Mouse (Mus musculus) left cerebral cortex, adult 18-20 months (tissue): ENCODE results near the gene Psmb3. TPM values are rescaled to one million over a fixed set of nuclear protein-coding genes. Genes with fewer than 3 reads are reported as not detected.
"Not testable (repeated sequence)": the region's sequence is repeated elsewhere in the genome, so short reads cannot be mapped to it uniquely, and the experiment has no call there.

Source experiments
- DNase-seq, 2 experiments: peaks; one replicate each; pipeline ENCODE4 v3.0.0; 2021 to 2022; ENCODE audit warnings: low spot score in 2 of 2, mixed read lengths in 1 of 2
- long read RNA-seq, 2 experiments: library from polyadenylated mRNA; stranded (forward); transcript quantifications; one replicate each; pipeline ENCODE4 v2.0.0; 2021
- total RNA-seq, 2 experiments: library from RNA; stranded (reverse); gene quantifications; 2 replicates each; pipeline ENCODE4 v1.2.3; 2021

Gene Psmb3
- 100 to 1,000 TPM; 122 to 128 TPM for total RNA-seq
- long read RNA-seq, experiment 1, transcript Psmb3-201 (6 exons, 766 nt) = major isoform, 67 of 81 reads
- long read RNA-seq, experiment 1, partial matches to known transcripts = 8 of 81 reads
- long read RNA-seq, experiment 1, other reads (novel, unspliced or antisense) = 3 of 81 reads
- long read RNA-seq, experiment 2, transcript Psmb3-201 (6 exons, 766 nt) = major isoform, 81 of 82 reads
- long read RNA-seq, experiment 2, partial matches to known transcripts = 0 of 82 reads
- long read RNA-seq, experiment 2, other reads (novel, unspliced or antisense) = 1 of 82 reads

DNA sequence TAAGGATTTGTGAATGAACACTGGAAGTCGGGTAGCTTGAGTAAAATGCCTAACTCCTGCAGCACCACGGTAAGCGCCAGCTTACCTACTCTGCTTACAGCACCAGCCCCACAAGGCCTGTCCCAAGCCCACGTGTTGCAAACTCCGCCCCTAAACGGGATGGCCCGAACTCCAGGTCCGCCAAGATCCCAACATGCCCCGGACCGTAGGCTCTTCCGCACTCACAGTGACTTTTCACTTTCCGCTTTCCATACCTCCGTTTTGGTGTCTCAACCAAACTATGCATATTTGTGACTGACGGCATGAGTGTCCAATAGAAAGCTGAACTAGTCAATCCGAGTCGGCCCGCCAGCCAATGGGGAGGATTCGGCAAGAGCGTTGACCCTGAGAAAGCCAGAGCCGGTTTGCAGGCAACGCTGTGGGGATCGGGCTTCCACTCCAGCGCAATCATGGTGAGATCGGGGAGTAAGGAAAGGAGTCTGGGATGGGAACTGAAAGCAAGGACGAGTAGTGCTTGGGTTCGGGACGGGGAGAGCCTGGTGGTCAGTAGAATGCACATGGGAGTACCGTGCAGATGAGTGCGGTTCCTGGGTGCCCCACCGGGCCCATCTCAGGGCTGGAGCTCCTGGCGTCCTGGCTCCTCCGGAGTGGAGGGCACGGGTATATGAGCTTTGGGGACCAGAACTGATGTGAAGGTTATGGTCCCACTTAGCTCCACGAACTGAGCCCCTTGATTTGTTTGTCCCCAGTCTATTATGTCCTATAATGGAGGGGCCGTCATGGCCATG, at the start of gene Psmb3:
Psmb3 (plus strand) TSS at position 361 of the 788 bp plus-strand sequence.
- peak; percentile 99 to 100 for DNase-seq

DNA sequence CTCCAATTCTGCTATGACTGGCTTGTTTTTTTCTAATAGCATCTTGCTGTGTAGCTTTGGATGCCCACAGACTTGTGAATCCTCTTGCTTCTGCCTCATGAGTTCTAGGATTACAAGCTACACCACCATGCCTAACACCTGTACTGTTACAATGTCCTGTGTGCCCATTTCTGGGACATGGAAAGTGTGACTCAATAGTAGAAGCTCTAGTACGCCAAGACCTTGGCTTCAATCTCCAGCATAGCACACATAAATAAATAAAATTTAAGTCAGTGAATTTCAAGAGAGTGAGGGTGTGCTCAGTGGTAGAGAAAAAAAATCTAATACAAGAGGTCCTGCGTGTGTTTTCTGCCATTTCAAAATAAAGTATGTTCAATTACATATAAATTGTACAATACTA, 49.0 kb upstream of the Psmb3 start:
- DNase-seq = no peak

- no peak for DNase-seq
Observed at GRCm38 (mm10) chr11:97656269-97656971, 46.8 kb upstream of the Psmb3 start.

DNA sequence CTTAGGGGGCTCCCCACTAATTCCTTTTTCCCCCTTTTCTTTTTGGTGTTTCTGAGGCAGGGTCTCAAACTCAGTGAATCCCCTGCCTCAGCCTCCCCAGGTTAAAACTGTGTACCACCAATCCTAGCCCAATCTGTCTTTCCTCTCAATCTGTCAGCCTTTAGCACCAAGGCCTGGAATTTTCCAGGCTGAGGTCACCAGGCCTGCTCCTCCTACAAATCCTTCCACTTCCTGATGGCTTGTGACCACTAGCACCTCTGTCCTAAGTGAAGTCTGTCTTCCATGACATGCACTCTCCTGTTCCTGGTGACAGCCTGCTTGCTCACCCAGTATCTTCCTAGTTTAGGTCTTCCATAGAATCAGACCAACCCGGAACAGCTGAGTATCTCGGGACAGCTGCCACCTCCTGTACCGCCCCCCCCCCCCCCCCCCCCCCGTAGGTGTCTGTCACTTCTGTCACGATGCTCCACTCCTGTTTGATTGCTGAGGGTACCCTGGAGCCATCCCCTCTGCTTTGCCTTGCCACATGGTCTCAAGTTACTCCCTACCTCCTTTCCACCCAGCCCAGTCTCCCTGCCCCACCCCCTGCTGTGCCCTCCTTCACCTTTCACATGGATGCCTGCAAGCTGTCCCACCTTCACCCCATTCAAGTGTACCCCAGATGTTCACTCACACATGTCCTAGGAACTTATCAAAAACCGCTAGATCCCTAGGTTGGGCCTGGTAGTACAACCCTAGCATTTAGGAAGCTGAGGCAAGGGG, 45.8 kb upstream of the Psmb3 start:
- no peak for DNase-seq

GRCm38 (mm10) chr11:97657967-97658366, 45.2 kb upstream of the Psmb3 start:
- not testable (repeated sequence) for DNase-seq

DNA sequence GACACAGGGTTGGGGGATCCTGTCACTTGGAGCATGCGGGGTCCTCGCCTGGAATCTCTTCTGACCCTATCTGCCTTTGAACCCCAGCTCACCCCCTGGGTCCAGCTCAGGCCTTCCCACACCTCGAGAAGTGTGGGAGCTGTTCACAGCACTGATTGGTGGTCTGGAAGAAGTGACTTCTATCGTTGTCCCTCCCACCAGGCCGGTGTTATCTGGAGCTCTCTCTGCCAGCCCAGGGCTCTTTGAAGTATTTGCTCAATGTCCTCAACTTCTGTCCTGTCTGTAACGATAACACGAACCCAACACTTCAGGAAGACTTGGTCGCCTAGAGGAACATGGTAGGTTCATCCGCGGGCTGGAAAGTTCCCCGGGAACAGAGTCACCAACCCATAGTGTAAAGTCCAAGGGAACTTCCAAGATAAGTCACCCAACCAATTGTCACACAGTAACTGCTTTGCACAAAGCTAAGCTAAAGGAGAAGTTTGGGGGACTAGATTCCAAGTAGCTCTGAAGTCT, 44.4 kb upstream of the Psmb3 start:
- no peak for DNase-seq

- DNase-seq = no peak
Observed at GRCm38 (mm10) chr11:97659267-97659989, 43.8 kb upstream of the Psmb3 start.

DNA sequence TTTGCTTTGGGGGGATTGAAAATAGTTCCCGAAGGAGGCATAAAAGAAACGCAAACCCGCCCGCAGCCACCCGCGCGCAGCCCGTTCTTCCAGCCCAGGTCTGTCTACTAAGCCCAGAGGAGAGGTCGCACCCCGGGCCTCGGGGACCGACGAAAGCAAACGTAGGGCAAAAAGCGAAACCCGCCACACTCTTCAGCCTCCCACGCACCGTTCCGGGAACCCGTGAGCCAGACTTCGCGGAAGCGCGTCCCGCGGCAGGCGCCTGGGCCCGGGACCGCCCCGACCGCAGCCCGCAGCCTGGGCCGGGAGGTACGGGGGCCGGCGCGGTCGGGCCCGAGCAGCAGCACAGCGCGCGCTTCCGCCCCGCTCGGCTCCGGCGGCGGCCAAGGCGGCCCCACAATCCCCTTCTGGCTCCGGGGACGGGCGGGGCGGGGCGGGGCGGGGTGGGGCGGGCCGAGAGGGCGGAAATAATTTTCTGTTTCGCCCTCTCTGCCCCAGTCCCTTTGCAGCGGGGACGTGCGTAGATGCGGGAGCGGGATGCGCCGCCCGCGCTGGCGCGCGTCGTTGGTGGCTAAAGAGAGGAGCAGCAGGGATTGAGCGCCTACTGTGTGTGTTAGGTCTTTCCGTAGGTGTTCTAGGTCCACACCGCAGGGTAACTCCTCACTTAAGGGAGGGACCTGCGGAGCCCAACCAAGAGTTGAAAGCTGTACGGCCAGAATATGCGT, 43.0 kb upstream of the Psmb3 start:
- peak; percentile 70 to 85 for DNase-seq

GRCm38 (mm10) chr11:97660734-97661647, 42.2 kb upstream of the Psmb3 start:
- no peak for DNase-seq

- DNase-seq = no peak
Observed at GRCm38 (mm10) chr11:97661648-97662133, 41.5 kb upstream of the Psmb3 start.

DNA sequence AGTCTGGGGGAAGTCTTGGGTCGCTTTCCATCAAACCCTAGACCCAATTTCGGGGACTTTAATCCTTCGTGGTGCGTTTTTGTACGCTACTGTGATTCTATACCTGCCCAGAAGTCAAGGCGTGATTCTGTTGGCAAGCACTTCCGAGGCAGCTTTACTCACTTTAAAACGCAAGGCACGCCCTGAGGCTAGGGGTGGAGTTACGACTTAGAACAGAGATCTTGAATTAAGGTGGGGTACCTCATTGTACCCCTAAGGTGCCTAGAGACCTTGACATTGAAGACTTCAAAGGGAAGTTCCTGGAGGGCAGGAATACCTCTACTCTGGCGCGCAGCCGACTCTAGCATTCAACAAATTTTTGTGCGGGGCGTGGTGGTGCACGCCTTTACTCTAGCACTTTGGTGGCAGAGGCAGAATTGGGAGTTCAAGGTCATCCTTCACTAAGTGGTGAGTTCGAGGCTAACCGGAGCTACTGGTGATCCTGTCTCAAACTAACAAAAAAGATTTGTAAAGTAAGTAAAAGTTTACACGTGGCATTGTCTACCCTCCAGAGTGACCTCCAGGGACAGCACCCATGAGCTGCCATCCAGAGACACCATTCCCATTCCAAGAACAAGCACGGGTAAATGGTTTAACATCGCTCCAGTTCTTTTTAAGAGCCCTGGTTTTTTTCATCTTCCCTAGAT, 40.8 kb upstream of the Psmb3 start:
- DNase-seq = no peak

GRCm38 (mm10) chr11:97662893-97663527, 40.2 kb upstream of the Psmb3 start, which contains the start of gene Mllt6:
Gene Mllt6 (plus strand): TSS chr11:97663414.
- DNase-seq = peak; percentile 74 to 79

DNA sequence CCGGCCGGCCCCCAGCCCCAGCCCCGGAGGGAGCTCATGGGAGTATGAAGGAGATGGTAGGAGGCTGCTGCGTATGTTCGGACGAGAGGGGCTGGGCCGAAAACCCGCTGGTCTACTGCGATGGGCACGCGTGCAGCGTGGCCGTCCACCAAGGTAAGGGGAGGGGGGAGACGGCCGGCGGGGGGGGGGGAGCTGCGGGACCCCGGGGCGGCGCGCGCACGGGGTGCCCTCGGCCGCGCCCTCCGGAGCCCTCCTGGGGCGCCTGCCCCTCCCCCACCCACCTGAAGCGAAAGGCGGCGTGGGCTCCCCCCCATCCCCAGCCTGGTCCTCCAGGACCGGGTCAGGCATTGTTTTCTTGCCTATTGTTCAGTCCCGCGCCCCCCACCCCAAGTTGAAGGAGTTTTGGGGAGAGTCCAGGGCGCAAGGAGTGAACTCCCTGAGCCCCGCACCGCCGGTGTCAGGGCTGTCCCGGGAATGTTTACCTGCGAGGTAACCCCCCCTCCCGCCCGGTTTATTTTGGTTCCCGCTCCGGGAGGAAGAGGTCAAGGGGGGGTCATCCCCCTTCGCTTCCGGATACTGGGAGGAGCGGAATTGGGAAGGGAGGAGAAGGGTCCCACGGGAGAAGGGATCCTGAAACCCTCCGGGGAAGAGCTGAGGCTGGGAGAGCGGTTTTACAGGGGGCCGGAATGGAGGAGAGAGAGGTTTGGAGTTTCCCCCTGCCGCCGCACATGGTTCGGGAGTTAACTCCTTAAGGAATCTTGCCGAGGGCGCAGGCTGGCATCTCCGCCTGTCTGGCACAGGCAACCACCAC, 39.5 kb upstream of the Psmb3 start:
- DNase-seq = peak in 1 of 2 experiments; percentile 31

GRCm38 (mm10) chr11:97664339-97664665, 38.9 kb upstream of the Psmb3 start:
- no peak for DNase-seq

DNA sequence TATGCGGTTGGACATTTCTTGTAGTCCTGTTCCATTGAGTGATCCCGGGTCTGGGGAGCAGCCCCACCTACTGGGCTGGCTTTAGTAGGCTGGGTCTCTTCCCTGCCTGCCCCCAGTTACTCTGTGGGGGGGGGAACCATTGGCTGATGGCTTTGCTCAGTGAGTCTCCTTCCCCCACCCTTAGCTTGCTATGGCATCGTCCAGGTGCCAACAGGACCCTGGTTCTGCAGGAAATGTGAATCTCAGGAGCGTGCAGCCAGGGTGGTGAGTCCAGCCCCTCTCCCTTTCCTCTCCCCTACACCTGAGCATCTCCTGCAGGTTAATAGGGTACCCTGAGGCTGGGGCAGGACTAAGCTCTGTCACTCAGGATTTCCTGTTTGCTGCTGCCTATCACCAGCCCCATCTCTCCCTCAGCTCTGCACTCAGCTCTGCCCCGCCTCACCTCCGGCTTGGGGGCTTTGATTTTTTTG, 38.4 kb upstream of the Psmb3 start:
- no peak for DNase-seq

GRCm38 (mm10) chr11:97665431-97665830, 37.8 kb upstream of the Psmb3 start:
- DNase-seq = no peak
